Mouse (Mus musculus) layer of hippocampus, adult 18-20 months (tissue): ENCODE data around the gene Tmem136. TPM values are rescaled to one million over a fixed set of nuclear protein-coding genes. Genes with fewer than 3 reads are reported as not detected.
A peak's percentile ranks its signal among the peaks of the same experiment; 100 is the strongest.
"Not testable (repeated sequence)": the region's sequence is repeated elsewhere in the genome, so short reads cannot be mapped to it uniquely, and the experiment has no call there.

ENCODE experiments used
- DNase-seq, 2 experiments: peaks; one replicate each; pipeline ENCODE4 v3.0.0; 2022; ENCODE audit warnings: low spot score in 2 of 2
- long read RNA-seq: library from polyadenylated mRNA; stranded (forward); transcript quantifications from one replicate; pipeline ENCODE4 v2.0.0, GENCODE M21; 2021
- total RNA-seq, 2 experiments: library from RNA; stranded (reverse); gene quantifications; 2 replicates each; pipeline ENCODE4 v1.2.3; 2021

The Tmem136 gene
- 10 to 100 TPM; 18.0 to 19.2 TPM for total RNA-seq
- long read RNA-seq, transcript Tmem136-201 (3 exons, 3,503 nt), result major isoform, 8 of 19 reads
- long read RNA-seq, partial matches to known transcripts, result 0 of 19 reads
- long read RNA-seq, other reads (novel, unspliced or antisense), result 7 of 19 reads

DNA sequence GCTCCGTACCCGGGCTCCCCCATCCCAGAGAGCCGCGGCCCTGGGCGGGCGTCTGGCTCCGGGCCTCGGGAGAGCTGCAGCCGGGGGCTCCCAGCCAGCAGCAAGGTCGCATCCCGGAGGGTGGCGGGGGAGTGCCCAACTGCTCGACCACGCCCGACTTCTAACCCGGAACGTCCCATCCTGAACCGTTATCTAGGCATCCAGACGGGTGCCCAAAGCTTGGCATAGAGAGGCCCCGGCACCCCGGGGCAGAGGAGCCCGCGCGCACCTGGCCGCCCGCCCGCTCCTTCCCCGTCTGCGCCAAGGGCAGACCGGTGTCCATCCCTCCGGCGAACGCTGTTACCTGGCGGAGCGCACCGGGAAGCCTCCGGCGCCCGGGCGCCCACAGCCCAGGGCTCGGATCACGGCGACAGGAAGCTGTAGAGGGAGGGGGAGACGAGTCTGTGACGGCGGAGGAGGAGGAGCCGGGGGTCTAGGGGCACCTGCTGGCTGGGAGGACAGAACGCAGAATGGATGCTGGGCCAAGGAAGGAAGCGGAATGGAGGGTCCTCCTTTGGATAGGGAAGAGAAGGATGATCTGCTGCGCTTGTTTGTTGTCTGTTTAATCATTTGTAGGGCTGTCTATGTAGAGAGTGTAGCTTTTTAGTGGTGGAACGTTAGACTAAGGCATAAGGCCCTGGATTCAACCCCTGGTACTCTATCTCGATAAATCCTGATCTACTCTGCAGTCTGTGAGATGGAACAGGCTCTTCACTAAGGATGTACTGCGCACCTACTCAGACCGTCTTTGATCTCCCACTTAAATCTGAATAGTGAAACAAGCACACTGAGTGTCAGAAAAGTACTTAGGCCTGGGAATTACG lies at the start of gene Tmem136:
Tmem136 (minus strand) TSS at position 437 of the 863 bp plus-strand sequence.
- peak; percentile 68 to 70 for DNase-seq

- DNase-seq, result no peak
These were observed 39.6 kb upstream of the Tmem136 start for GRCm38 (mm10) chr9:43155960-43156359.

DNA sequence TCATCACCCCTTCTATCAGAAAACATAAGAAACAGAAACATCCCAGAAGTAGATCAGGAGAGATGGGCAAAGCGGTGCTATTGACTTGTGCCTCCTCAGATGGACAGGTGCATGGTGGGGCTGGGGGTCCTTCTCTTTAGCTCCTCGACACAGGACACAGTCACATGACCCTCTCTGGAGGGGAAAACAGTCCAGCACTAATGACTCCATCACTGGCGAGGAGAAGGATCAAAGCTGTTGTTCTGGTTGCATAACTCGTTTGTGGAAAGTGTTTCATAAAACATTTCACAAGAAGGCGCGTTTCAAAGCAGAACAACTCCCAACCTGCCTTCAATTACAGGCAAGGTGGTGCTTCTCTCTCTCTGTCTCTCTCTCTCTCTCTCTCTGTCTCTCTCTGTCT lies 35.4 kb upstream of the Tmem136 start:
- no peak for DNase-seq

- DNase-seq, result no peak
These were observed 34.6 kb upstream of the Tmem136 start for GRCm38 (mm10) chr9:43150957-43151356.

GRCm38 (mm10) chr9:43150075-43150474 lies 33.7 kb upstream of the Tmem136 start:
- DNase-seq, result peak; percentile 61 to 69

DNA sequence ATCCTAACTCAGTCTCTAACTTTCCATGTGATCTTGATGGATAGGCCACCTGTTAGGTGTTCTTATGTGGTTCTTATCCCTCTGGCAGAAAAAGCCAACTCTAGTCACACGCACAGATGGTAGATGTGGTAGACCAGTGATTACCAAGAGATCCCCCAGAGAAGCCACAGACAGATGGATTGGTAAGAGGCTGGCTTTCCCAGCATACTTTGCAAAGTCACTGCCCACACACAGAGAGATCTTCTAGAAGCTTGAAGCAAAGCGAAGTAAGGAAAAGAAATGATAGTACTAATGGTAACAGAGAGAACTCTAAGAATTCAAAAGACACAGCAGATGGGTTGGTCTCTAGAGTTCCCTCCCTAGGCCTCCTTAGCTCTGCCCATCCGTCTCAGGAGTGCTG lies 33.1 kb upstream of the Tmem136 start:
- peak; percentile 45 to 63 for DNase-seq

GRCm38 (mm10) chr9:43145196-43145595 lies 28.8 kb upstream of the Tmem136 start:
- no peak for DNase-seq

DNA sequence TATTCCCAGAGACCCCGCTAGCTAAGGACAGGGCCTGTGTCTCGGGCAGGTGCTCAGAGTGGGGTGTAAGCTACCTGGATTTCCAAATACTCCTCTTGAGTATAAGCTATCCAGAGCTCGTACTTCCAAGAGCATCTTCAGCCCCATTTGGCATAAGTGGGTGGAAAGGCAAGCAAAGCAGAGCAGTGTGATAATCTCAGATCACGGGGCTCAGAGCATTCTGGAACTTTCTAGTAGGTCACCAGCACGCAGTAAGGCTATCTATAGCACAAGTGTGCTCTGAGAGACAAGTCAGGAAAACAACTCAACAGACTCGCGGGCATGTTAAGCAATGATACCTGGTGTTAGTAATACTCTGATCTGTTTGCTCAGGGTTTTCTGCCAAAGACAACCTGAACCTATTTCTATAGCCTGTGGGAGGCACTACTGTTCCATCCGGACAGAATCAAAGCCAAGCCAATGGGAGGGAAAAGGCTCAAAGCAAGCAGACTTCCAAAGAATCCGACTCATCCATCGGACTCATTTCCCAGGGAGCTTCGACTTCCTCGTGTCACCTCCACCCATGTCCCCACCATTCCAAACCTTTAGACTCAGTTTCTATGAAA lies 27.9 kb upstream of the Tmem136 start:
- DNase-seq, result no peak

GRCm38 (mm10) chr9:43141839-43142238 lies 25.5 kb upstream of the Tmem136 start:
- peak; percentile 48 to 87 for DNase-seq

DNA sequence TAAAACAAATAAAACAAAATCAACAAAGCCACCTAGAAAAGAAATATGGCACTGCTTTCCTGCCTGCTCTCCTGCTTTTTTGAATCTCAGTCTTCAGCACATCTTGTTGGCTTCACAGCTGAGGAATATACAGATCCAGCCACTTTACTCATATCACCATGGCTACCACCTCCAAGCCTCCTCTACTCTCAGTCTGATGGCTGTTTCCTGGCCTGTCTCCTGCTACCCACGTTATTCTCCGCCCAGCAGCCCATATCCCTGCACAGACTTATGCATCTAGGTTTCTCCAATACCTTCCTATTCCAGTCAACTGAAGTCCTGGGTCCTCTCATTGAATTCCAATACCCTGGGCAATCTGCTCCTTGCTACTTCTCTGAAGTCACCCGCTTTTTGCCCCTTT lies 17.2 kb upstream of the Tmem136 start:
- DNase-seq, result peak; percentile 59 to 67

DNA sequence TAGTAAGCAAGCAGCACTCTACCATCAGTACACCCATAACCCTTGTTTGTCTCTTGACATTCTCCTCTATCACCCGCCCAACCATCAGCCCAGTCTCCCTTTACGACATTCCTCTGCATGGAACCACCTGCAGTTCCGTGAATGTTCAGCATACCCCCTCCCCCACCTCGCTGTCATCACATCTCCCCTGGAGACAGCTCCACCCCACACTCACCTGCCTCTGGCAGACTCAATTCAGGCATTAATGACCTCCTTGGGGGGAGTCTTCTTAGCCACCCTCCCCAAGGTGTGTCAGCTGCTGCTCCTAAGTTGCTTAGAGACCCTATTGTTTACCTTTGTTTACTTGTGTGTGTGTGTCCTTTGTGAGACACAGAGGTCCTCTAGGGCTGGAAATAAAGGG lies 16.0 kb upstream of the Tmem136 start:
- DNase-seq, result no peak

- DNase-seq, result no peak
These were observed 15.6 kb upstream of the Tmem136 start for GRCm38 (mm10) chr9:43131940-43132339.

GRCm38 (mm10) chr9:43130684-43131083 lies 14.3 kb upstream of the Tmem136 start:
- DNase-seq, result no peak

DNA sequence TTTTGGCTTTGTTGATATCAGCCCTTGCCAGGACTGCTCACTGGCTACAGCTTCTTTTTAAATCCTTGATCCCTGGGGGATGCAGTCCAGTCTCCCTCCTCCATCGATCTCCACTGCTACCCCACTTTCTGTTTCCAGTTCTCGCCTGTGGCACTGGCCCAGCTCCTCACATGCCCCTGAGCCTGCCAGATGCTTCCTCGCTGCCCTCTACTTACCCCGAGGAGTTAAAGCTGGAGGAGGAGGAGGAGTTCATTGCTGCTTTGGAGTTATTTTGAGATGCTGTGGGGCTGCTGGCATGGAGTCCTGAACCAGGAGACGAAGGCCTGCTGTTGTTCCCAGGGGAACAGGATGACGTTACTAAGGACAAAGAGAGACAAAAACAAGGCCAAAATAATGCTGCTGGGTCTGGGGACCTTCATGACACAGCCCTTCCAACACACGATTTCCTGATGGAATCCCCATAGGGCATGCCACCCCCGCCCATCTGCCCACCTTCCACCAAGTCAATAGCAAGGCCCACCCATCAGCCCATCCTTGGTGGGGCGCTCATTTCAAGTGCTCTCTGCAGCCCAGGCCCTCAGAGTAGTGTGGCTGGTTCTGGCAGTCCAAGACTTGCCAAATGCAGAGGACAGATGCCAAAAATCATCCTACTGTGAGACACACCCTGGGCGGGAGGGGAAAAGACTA lies 10.9 kb upstream of the Tmem136 start:
- peak in 1 of 2 experiments; percentile 51 for DNase-seq

DNA sequence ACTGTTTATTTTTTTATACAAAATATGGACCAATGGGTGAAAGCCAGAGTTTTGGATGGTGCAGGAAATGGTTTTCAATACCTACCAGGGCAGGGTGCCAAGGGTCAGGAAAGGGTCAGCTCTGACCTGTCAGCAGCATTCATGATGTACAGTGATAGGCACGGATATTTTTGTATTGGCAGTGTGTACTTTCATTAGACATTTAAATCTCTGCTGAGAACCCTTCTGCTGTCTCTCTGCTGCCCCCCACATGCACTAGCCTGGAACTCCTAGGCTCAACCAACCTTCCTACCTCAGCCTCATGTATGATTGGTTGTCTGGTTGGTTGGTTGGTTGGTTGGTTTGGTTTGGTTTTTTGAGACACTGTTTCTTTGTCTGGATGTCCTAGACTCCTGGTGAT lies 6.0 kb upstream of the Tmem136 start:
- no peak for DNase-seq

DNA sequence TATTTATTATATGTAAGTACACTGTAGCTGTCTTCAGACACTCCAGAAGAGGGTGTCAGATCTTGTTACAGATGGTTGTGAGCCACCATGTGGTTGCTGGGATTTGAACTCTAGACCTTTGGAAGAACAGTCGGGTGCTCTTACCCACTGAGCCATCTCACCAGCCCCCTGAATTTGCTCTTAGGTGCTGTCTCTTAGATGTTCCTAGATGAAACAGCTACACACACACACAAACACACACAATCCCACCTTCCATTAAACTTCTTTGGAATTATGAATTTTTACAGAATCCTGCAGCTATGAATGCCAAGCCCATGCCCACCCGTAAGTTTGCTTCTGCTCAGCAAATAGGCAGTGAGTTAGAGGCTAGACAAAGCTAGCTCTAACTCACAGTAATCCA lies 5.6 kb upstream of the Tmem136 start:
- DNase-seq, result not testable (repeated sequence)

DNA sequence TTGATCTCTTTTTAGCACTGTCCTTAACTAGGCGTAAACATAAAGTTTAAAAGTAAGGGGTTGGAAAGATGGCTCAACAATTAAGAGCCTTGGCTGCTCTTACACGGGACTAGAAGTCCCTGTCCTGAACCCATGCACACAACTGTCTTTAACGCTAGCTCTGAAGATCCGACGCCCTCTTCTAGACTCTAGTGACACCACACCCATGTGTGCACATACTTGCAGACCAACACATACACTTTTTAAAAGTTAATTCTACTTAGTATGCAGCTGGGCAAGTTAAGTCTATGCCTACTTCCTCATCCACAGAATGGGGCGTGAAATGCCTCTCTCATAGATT lies 597 bp upstream of the Tmem136 start:
- no peak for DNase-seq

- no peak for DNase-seq
These were observed 788 bp downstream of the Tmem136 start for GRCm38 (mm10) chr9:43115431-43116133.

DNA sequence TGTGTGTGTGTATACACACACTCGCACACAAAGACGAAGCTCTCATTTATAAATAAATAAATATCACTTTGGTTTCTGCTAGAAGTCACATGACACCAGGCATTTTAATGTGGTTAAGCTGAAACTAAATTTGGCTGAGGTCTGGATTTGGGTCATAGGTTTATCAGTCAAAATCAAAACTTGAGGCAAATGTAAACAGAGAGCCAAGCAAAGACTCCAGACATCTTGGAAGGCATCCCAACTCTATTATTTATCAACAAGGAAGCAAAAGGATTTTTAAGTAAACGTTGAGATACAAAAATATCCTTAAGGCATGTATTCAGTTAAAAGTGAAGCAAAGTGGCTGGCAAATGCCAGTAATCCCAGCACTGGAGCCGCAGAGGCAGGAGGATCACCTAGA lies 1.5 kb downstream of the Tmem136 start:
- DNase-seq, result no peak

DNA sequence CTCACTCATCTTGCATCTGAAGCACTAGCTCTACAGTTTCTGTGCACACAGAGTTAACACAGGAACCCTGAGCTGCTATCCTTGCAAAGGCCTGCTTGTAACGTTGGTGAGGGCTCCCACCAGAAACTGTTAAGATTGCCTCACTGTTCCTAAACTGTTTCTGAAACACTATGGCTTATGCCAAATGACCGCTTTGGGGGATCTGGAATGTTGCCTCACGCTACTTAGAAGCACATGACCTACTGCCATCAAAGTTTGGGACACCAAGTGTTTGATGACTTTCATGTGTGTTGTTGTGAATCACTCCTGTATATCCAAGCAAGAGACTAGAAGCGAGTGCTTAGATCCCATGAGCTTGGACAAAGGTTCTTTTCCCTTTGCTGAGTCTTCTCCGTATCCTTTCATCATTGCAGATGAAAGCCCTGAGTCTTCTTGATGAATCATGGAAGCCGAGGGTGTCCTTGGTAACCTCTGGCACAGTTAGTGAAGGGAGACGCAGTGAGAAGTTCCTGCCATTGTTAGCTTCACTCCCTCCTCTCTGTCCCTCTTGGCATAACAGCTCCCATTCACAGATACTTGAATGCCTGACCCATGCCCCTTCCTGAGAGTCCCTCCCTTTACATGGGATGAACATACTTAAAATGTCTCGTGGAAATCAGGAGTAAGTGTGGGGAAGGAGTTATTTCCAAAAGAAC lies 5.9 kb downstream of the Tmem136 start:
- no peak for DNase-seq

DNA sequence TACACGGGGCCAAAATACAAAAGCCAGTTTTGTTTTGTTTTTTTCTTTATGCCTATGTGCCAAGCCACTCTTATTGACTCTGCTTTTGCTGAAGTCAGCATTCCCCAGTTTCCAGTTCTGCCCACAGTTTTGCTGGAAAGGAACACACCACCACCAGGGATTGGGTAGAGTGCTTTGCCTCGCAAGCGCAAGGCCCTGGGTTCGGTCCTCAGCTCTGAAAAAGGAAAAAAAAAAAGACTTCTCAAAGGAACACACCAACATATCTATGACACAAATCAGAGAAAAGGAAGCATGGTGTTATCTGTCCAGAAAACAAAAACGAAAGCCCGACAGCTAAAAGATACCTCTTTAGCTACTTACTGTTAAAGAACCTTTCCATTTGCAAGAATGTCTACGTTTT lies 7.2 kb downstream of the Tmem136 start:
- no peak for DNase-seq
